Mouse (Mus musculus) c-Kit-negative CD71-positive TER-119-positive erythroid progenitor cells, embryonic 14.5 days (primary cell): ENCODE results near the gene Efcab1.
"Not testable (repeated sequence)": the region's sequence is repeated elsewhere in the genome, so short reads cannot be mapped to it uniquely, and the experiment has no call there.

ENCODE experiments used
- DNase-seq: peaks from one replicate; pipeline ENCODE4 v3.0.0-alpha.2; 2013; ENCODE audit warnings: low read depth, low spot score

Gene Efcab1

GRCm38 (mm10) chr16:14906393-14907100 is at the start of gene Efcab1:
Gene Efcab1 (plus strand): TSS chr16:14906606.
- DNase-seq: no peak

- DNase-seq: no peak
These were observed 47.0 kb upstream of the Efcab1 start for GRCm38 (mm10) chr16:14859443-14859842.

GRCm38 (mm10) chr16:14884916-14885315 is 21.5 kb upstream of the Efcab1 start:
- DNase-seq: no peak

- no peak for DNase-seq
These were observed 21.0 kb upstream of the Efcab1 start for GRCm38 (mm10) chr16:14885372-14885771.

GRCm38 (mm10) chr16:14892492-14892891 is 13.9 kb upstream of the Efcab1 start:
- no peak for DNase-seq

GRCm38 (mm10) chr16:14893864-14894263 is 12.5 kb upstream of the Efcab1 start:
- no peak for DNase-seq

GRCm38 (mm10) chr16:14894713-14895112 is 11.7 kb upstream of the Efcab1 start:
- no peak for DNase-seq

- DNase-seq: no peak
These were observed 10.9 kb upstream of the Efcab1 start for GRCm38 (mm10) chr16:14895543-14895942.

- not testable (repeated sequence) for DNase-seq
These were observed 24.3 kb downstream of the Efcab1 start for GRCm38 (mm10) chr16:14930711-14931110.

- DNase-seq: not testable (repeated sequence)
These were observed 30.2 kb downstream of the Efcab1 start for GRCm38 (mm10) chr16:14936478-14937166.

- DNase-seq: no peak
These were observed 33.1 kb downstream of the Efcab1 start for GRCm38 (mm10) chr16:14939552-14939951.

GRCm38 (mm10) chr16:14939994-14940715 is 33.7 kb downstream of the Efcab1 start:
- DNase-seq: no peak

GRCm38 (mm10) chr16:14940898-14941297 is 34.5 kb downstream of the Efcab1 start:
- DNase-seq: no peak

GRCm38 (mm10) chr16:14943530-14943929 is 37.1 kb downstream of the Efcab1 start:
- DNase-seq: no peak

- not testable (repeated sequence) for DNase-seq
These were observed 41.2 kb downstream of the Efcab1 start for GRCm38 (mm10) chr16:14947561-14947960.

- no peak for DNase-seq
These were observed 45.5 kb downstream of the Efcab1 start for GRCm38 (mm10) chr16:14951894-14952293.

GRCm38 (mm10) chr16:14959743-14960142 is 53.3 kb downstream of the Efcab1 start:
- DNase-seq: no peak

- DNase-seq: no peak
These were observed 67.3 kb downstream of the Efcab1 start for GRCm38 (mm10) chr16:14973696-14974095.

GRCm38 (mm10) chr16:14979228-14979627 is 72.8 kb downstream of the Efcab1 start:
- DNase-seq: no peak

- no peak for DNase-seq
These were observed 83.3 kb downstream of the Efcab1 start for GRCm38 (mm10) chr16:14989614-14990268.

GRCm38 (mm10) chr16:14991001-14991400 is 84.6 kb downstream of the Efcab1 start:
- DNase-seq: no peak
